Mouse (Mus musculus) neural tube, embryonic 11.5 days (tissue): ENCODE measurements around the gene Tmem50b. TPM values are rescaled to one million over a fixed set of nuclear protein-coding genes. Genes with fewer than 3 reads are reported as not detected.

Experiments
- ATAC-seq: fragments of 200-750 bp; cut with Nextera tagmentation; 2 replicates; pipeline ENCODE4 v1.8.0; 2017; ENCODE audit warnings: moderate number of reproducible peaks, mild to moderate bottlenecking, moderate TSS enrichment, moderate library complexity; ENCODE audit not compliant: insufficient read depth, low FRiP score, low TSS enrichment
- DNase-seq: peaks from one replicate; pipeline ENCODE4 v3.0.0-alpha.2; 2015; ENCODE audit warnings: low spot score
- H3K27ac ChIP-seq: fragments of 300-500 bp; sonication (generic); 2 replicates; pipeline ENCODE4 v1.5.1; 2014; ENCODE audit warnings: low read depth, mild to moderate bottlenecking, low read length
- H3K27me3 ChIP-seq: fragments of 300-500 bp; sonication (generic); 2 replicates; pipeline ENCODE4 v1.6.1; 2014; ENCODE audit warnings: mild to moderate bottlenecking, low read length, mixed read lengths; ENCODE audit not compliant: control insufficient read depth, insufficient read depth
- H3K36me3 ChIP-seq: fragments of 300-500 bp; sonication (generic); 2 replicates; pipeline ENCODE4 v1.6.1; 2014; ENCODE audit warnings: mild to moderate bottlenecking, low read length, moderate library complexity, mixed read lengths; ENCODE audit not compliant: control insufficient read depth, insufficient read depth
- H3K4me1 ChIP-seq: fragments of 300-500 bp; sonication (generic); 2 replicates; pipeline ENCODE4 v1.6.1; 2014; ENCODE audit warnings: low read length, mixed read lengths; ENCODE audit not compliant: control insufficient read depth, insufficient read depth
- H3K4me2 ChIP-seq: fragments of 300-500 bp; sonication (generic); 2 replicates; pipeline ENCODE4 v1.6.1; 2014; ENCODE audit warnings: low read depth, mild to moderate bottlenecking, moderate library complexity
- H3K4me3 ChIP-seq: fragments of 300-500 bp; sonication (generic); 2 replicates; pipeline ENCODE4 v1.5.1; 2014; ENCODE audit warnings: low read depth, low read length
- H3K9ac ChIP-seq: fragments of 300-500 bp; sonication (generic); 2 replicates; pipeline ENCODE4 v1.6.1; 2014; ENCODE audit warnings: mild to moderate bottlenecking, low read length
- H3K9me3 ChIP-seq: fragments of 300-500 bp; sonication (generic); 2 replicates; pipeline ENCODE4 v1.6.1; 2016; ENCODE audit warnings: low read length; ENCODE audit not compliant: control insufficient read depth
- WGBS: fragments of 180-500 bp; shearing (Covaris S2); extraction: QIAGEN DNeasy Blood & Tissue Kit; methylation state at CpG from one replicate; pipeline ENCODE4 v1.1.7; 2014; 5-methylcytosine and 5-hydroxymethylcytosine counted together
- microRNA-seq: library from miRNA; unstranded; fragments of <30 nt; microRNA quantifications from one replicate; pipeline ENCODE4, GENCODE M21; 2016
- polyA plus RNA-seq: library from polyadenylated mRNA; unstranded; fragments of >200 nt; fragmentation: Nextera tagmentation; extraction: Ambion mirVana; gene quantifications from 2 replicates; pipeline ENCODE4 v1.2.1, GENCODE M21; 2014

Tmem50b gene
- polyA plus RNA-seq, 1 experiment from 2014 or later: 57.4 TPM

DNA sequence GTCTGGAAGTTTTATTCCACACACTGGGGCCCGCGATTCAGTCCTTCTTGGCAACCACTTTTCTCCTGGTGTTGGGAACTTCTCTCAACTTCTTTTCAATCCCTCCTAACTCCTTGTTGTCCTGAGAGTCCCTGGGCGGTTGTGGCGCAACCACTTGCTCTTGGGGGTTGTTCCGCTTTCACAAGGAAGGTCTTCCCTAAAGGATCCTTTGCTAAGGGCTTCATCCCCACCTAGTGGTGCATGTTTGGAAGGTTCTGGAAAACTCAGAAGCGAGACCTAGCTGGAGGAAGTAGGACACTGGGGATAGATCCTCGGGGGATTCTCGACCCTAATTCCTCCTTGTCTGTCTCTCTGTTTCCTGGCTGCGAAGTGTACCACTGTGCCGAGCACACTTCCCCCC, 70.5 kb downstream of the Tmem50b start:
- Histone ChIP-seq H3K4me2 (no peak overlapping the region), H3K36me3 (no peaks in the 10 kb centered on the region), H3K4me1 (no peaks in the 10 kb centered on the region), H3K4me3 (no peak overlapping the region), H3K27me3 (no peaks in the 10 kb centered on the region), H3K9me3 (no peaks in the 10 kb centered on the region), H3K9ac (no peak overlapping the region), H3K27ac (no peak overlapping the region)
- no peak for ATAC-seq
- DNase-seq: no peak
- WGBS: 78% methylated on average over 10 of the region's 10 CpGs

GRCm38 (mm10) chr16:91526274-91526673, 71.3 kb downstream of the Tmem50b start:
- H3K4me2 ChIP-seq: no peak overlapping the region
- no peaks in the 10 kb centered on the region for H3K9me3 ChIP-seq
- no peak overlapping the region for H3K4me3 ChIP-seq
- DNase-seq (no peak), ATAC-seq (no peak)
- WGBS: 98% methylated on average over 6 of the region's 6 CpGs
- H3K36me3 ChIP-seq: no peaks in the 10 kb centered on the region
- H3K27me3 ChIP-seq: no peaks in the 10 kb centered on the region
- H3K9ac ChIP-seq: no peak overlapping the region
- no peak overlapping the region for H3K27ac ChIP-seq
- no peaks in the 10 kb centered on the region for H3K4me1 ChIP-seq

Small RNA genes lying within 50 kb of the gene (microRNA-seq; reads per million reads assigned to microRNA genes)
- gene Mir6367: not detected

Other genes with a start within 250 kb of the Tmem50b start
- 30.0 and 32.9 TPM in 2 replicates for gene Ifnar2, start 225.0 kb downstream of the Tmem50b start, polyA plus RNA-seq
- gene Gm21970, start 206.1 kb downstream of the Tmem50b start, polyA plus RNA-seq: not detected in 2 replicates
- gene Il10rb, start 191.6 kb downstream of the Tmem50b start, polyA plus RNA-seq: 6.8 and 8.3 TPM in 2 replicates
- 53.9 and 56.0 TPM in 2 replicates for gene Ifnar1, start 112.6 kb downstream of the Tmem50b start, polyA plus RNA-seq
- gene Ifngr2, start 50.7 kb downstream of the Tmem50b start, polyA plus RNA-seq: 35.8 and 40.8 TPM in 2 replicates
- 4.8 and 5.0 TPM in 2 replicates for gene Dnajc28, start 21.2 kb upstream of the Tmem50b start, polyA plus RNA-seq
- gene Gart, start 49.2 kb upstream of the Tmem50b start, polyA plus RNA-seq: 106 and 116 TPM in 2 replicates
- 130 and 133 TPM in 2 replicates for gene Son, start 49.7 kb upstream of the Tmem50b start, polyA plus RNA-seq
- 33.7 and 36.3 TPM in 2 replicates for gene Donson, start 91.0 kb upstream of the Tmem50b start, polyA plus RNA-seq
- 67.9 and 73.2 TPM in 2 replicates for gene Cryzl1, start 131.2 kb upstream of the Tmem50b start, polyA plus RNA-seq
- 55.8 and 61.2 TPM in 2 replicates for gene Itsn1, start 131.5 kb upstream of the Tmem50b start, polyA plus RNA-seq